Mouse (Mus musculus): ENCODE results near the gene Erich6.
"Not testable (repeated sequence)": the region's sequence is repeated elsewhere in the genome, so short reads cannot be mapped to it uniquely, and the experiment has no call there.

The Erich6 gene

DNA sequence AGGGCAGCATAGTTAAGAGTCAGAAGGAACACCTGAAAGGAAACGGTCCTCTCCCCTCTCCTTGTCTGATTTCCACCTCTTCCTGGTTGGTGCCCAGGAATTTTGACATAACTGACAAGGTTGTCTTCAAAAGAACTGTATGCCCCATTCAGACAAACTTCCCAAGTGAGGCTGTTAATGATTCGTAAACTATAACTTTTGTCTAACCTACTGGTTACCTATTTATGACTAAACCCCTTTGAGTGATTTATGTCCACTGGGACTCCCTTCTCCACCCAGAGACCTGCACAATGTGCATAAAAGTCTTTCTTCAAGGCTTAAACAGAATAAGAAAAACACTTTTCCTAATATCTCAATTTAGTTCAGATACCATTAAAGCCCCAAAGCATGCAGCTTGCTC is 10.2 kb upstream of the Erich6 start:
- DNase-seq (ENCODE audit: low spot score in 2 of 2), result no peak

DNA sequence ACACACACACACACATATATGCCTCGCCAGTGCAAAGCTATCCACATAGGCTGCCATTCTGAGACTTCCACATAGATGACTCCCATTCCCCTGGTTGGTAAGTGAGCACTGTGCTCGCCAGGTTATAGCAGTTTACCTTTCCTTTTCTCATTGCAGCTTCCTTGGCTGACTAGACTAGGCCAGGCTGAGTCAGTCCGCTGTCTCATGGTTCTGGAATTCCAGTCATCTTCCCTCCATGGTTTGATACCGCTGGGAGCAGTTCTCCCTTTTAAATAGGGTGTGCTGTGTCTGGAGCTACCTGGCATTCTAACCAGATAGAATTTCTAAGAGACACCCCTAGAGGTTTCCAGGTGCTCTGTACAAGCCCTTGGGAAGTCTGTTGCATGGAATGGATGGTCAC is 9.2 kb upstream of the Erich6 start:
- no peak for DNase-seq (ENCODE audit: low spot score in 2 of 2)

DNA sequence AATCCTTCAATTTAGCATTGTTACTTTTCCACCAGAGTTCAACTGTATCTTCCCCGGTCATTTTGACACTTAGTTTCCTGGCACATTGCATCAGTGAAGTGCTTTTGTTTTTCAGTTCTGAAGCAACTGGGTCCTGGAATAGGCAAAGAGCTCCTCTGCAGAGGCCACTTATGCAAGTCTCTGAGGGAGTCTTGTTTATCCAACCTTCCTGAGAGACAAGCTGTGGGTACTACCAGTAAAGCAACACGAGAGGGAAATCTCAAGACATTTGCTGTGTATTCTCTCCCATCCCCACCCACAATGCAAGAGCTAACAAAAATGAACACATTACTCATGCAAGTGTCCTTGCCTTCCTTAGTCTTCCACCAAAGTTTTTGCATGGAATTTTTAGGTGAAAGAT is 5.3 kb downstream of the Erich6 start:
- no peak for DNase-seq (ENCODE audit: low spot score in 2 of 2)

DNA sequence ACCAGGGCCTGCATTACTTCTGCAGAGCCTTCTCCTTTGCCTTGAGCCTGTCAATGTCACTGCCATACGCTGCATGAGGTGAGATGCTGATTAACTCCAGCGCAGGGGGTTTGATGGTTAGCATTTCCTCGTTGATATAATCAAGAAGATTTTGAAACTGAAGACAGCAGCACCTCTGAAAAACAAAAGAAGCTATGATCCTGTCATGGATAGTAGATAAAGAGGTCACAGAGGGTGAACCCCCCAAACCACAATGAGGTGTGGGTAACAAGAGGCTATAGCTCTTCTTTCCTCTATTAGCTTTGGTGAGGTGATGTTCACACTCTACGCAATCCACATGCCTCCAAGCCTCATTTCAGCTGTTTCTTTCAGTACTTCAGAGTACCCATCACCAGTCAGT is 12.0 kb downstream of the Erich6 start:
- DNase-seq (ENCODE audit: low spot score in 2 of 2), result no peak

DNA sequence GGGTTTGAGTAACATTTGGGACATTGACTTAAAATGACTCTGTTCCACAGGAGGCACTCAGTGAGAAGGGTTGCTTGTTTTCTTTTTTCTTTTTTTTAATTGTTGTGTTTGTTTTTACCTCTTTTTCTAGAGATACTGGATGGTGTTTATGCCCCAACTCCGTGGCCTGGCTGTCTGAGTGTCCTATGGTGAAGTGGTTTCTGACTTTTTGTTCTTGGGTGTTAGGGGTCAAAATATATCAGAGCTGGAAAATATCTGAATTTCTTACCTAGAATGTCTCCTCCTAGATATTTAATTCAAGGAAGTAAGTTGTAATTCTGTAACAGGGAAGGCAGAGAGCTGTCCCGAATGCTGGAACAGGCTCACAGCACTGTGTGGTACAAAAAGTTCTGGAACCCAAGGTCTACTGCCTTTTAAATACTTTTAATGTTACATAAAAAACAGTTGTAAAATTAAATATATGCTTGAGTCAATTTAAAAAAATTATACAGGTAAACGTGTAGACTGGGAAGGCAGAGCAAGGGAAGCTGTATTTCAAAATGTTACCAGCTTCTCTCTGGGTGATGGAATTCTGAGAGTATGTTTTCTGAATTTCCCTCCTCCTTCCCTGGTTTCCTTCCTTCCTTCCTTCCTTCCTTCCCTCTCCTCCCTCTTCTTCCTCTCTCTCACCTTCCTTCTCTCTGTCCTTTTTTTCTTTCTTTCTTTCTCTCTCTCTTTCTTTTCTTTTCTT is 14.2 kb downstream of the Erich6 start:
- no peak for DNase-seq (ENCODE audit: low spot score in 2 of 2)

DNA sequence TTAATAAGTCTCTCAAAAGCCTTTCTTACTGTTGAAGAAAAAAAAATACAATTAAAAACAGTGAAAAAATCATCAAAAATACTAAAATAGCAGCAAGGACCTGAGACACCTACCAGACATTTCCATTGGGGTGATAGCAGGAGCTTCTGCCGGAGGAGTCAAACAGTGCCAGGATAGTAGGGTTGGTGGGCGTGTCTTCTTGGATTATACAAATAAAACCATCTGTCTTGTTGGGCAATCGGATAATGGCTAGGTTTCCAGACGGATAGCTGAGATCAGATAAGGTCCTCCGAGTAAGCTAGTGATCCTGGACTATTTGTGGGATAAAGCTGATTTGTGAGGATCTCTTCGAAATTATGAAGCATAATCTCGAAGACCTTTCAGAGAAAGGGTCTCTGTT is 15.9 kb downstream of the Erich6 start:
- DNase-seq (ENCODE audit: low spot score in 2 of 2), result no peak

DNA sequence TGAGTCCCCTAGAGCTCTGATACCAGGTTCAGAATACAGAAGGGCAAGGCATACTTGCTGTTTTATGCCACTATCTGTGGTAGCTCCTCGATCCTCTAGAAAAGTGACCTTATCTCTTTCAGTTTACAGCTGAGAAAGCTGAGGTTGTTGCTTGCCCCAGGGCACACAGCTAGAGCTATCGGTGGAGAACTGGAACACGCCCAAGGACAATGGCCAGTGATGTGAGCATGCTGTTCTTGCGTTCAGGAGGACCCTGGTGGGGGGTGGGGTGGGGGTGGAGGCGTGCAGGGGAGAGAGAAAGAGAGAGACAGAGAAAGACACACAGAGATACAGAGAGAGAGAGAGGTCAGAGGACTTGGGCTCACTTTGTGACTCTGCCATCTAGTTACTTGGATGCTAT is 27.0 kb downstream of the Erich6 start:
- DNase-seq (ENCODE audit: low spot score in 2 of 2), result no peak

DNA sequence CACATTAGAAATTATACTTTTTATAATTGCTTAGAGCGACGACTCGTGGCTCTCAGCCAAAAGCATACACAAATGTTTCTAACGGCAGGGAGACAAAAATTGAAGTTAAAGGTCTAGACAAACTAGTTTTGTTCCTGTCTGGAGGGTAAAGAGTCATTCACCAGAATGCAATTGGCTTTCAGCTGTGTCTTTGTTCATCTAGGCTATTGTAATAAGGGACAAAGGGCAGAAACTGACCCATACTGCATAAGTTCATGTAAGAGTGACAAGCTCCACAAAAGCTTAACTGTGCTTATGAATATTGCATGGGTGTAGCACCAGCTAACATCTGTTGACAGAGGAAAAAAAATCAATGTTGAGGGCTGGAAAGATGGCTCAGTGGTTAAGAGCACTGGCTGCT is 28.5 kb downstream of the Erich6 start:
- no peak for DNase-seq (ENCODE audit: low spot score in 2 of 2)

DNA sequence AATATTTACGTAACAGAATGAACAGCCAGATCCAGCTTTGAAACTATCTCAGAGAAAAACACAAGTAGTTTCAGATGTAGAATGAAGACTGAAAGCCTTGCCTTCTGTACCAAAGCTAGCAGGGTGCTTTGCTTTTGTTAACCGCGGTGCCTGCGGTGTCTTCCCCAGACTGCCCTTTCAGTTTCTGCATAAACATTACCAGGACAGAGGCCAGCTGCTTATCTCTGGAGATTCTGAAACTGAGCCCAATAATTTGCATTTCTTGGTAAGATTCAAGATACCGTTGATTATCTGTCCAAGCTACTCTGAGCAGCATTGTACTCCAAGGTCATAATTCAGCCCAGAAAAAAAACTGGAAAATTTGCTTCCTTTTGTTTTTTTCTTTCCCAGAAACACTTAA is 43.4 kb downstream of the Erich6 start:
- no peak for DNase-seq (ENCODE audit: low spot score in 2 of 2)

DNA sequence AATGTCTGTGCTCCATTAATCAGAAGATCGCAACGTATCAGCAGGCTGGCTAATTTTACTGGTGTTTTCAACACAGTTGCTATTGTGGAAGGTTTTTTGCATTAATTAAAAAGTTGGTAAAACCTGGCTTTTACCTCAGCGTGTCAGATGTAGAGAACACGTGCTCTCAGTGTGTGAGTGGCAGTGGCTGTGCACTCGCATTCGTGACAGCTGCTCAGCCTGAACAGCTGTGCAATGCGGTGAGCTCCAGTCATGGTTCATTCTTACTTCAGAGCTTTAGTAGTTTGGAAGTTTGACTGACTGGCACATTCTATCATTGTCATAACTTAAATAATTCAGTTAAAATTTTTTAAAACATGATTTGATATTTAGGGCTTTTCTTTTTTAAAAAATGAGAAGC is 44.3 kb downstream of the Erich6 start:
- not testable (repeated sequence) for DNase-seq (ENCODE audit: low spot score in 2 of 2)

DNA sequence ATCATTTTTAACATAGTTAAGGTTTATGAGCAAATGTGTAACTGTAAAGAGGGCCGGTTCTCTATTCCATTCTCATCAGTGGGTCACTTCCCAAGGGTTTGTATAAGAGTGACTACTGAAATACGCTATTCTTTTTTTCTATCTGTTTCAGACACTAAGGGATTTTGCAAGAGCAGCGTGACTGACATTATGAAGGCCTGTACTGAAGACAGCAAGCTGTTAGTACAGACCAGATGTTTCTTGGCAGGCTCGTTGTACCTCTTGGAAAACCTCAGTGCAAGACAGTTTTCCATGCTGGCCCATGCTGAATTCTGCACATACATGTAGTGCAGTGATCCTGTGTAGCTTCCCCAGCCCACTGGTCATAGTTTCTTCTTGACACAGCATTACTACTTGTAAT is 46.5 kb downstream of the Erich6 start:
- DNase-seq (ENCODE audit: low spot score in 2 of 2), result not testable (repeated sequence)

DNA sequence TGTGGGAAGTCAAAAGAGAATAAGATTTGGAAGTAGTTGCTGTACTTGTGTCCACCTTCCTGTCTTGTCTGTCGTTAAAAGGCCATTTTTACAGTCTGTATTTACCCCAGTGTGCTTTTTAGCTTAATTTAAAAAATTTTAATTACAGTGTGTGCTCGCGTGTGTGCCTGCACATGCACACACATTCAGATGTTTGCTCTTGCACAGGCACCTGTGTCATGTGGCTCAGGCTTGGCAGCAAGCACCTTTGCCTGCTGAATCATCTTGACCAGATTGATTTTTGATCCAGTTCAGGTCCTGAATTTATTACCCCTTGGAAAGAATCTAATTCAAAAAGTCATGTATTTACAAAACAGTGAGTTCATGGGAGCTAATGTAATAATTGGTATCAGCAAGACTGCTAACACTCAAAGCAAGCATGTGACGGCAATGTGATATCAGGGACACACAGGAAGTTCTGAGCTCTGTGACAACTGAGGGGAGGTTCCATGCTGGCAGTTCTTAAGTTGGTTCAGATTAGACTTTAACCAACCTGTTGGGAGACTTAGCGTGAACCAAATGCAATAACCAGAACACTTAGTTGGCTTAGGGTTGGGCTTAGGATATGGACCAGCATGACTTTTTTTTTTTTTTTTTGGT is 54.1 kb downstream of the Erich6 start:
- peak; percentile 32 to 42 for DNase-seq (ENCODE audit: low spot score in 2 of 2)

DNA sequence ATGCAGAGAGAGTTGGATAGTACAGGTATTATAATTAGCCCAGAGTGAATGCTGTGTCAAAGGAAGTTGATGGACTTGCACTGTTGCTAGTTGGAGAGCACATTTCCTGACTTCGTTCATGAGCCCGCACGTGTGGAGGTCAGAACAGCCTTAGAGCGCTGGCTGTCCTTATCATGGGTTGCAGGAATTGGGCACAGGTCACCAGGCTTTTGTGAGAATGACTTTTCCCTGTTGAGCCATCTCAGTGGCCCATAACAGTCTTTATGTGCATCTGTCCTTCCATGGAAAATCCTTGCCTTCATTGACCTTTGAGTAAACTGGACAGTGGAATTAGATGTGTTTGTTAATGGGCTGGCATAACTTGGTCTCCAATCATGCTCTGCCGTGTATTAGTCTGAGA is 54.7 kb downstream of the Erich6 start:
- DNase-seq (ENCODE audit: low spot score in 2 of 2), result no peak

DNA sequence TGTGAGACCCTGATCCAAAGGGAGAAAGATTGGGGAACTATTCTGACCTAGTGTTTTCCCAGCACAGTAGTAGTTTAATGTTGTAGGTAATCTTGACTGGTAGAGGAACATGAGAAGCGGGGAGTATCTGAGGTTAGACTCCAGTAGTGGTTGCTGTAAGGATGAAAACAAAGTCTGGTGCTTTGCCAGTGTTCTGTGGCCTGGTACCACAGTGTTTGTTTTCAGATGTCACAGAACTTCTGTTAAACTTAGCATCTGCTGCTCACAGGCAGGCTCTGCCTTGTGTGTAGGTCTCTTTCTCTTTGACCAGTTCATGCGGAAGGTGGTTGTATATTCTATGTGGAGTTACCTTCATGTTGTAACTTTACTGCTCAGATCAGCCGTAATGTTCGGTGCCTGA is 55.5 kb downstream of the Erich6 start:
- peak; percentile 6 to 11 for DNase-seq (ENCODE audit: low spot score in 2 of 2)

DNA sequence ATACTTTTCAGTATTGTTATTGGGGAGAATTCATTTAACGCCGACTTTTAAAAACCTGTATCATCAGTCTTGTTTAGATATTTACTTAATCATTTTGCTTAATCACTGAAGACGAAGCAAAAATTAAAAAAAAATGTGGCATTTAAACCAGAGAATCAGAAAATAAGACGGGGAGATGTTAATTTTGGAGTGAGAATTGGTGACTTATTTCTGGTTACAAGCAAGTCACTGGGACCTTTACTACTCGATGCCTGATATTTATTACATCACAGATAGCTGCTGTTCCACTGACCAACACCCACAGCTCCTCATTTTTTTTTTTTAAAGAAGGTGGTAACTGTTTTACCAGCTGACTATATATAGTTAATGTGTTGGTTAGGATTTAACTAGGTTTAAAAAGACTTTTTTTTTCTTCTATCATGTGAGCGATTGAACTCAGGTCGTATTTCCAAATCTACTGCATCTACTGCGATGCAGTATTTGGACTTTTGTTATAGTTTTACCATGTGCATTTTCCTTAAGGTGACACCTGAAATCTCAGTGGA is 59.4 kb downstream of the Erich6 start:
- DNase-seq (ENCODE audit: low spot score in 2 of 2), result no peak

DNA sequence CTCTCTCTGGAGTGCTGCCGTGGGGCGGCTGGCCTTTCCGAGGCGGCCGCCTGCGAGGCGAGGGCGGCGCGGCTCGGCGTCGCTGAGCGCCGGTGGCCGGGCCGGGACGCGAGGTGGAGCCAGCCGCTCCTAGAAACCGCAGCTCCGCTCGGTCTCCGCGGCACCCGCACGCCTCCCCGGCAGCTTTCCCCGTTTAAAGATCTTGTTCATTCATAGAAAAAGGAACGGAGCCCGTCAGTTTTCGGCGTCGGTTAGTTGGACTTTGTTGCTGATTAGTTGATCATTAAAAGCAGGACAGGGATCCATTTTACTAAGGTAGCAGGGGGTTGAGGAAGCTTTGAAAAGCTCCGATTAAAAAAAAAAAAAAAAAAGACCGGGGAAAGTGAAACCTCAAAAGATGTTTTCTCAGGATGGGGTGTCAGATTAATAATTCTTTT is 59.9 kb downstream of the Erich6 start:
- DNase-seq (ENCODE audit: low spot score in 2 of 2), result no peak

DNA sequence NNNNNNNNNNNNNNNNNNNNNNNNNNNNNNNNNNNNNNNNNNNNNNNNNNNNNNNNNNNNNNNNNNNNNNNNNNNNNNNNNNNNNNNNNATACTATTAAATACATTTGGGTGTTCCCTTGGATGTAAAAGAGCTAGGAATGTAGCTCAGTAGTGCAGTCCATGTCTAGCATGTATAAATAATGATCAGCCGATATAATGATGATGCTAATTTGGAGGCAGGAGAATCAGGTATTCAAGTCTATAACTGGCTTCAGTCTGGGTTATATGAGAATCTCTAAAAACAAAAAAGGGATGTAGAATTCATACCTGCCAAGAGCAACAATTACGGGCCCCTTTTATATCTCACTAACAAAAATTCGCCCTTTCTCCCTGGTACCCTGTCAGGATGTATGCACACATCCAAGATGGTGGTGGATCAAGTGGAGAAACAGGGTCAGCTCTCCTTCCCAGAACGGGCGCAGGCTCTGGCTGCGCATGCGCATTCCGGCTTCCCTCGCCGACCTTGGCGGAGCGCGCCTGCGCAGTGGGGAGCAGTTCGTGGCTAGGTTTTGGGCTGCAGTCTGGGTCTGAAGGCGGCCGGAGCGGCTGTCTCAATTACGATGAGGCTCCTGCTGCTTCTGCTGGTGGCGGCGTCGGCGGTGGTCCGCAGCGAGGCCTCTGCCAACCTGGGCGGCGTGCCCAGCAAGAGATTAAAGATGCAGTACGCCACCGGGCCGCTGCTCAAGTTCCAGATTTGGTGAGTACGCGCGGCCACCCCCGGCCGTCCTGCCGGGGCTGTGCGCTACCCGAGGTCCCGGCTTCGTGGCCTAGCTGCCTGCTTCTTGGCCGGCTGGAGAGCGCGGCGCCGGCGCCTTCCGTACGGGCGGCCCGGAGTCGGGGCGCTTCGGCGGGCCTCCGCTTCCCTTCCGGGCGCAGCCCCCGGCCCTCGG is 60.6 kb downstream of the Erich6 start, which contains the start of gene Selenot:
TSS of gene Selenot (plus strand) at position 500 of the 930 bp plus-strand sequence.
- DNase-seq (ENCODE audit: low spot score in 2 of 2), result peak; percentile 94 to 95

DNA sequence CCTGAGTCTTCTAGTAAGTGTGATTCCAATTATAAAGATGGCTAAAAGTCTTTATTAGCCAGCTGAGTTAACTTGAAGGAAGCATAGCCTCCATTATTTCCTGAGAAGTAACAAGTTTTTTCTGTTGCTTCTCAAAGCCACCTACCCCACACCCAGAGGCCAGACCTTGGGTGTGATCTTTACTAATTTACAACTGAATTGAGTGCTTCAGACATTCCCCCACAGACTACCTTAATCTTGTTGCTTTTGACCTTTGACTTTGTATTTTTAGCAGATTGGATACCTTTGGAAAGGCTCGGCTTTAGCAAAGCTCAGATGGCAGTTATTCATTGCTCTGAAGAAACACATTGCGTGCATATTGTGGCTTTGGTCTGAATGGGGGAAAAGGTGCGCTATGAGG is 66.2 kb downstream of the Erich6 start:
- no peak for DNase-seq (ENCODE audit: low spot score in 2 of 2)
